Mouse (Mus musculus) midbrain, embryonic 13.5 days (tissue): ENCODE results near the gene Zfp113. TPM values are rescaled to one million over a fixed set of nuclear protein-coding genes. Genes with fewer than 3 reads are reported as not detected.

Source experiments
- ATAC-seq: fragments of 200-750 bp; cut with Nextera tagmentation; 2 replicates; pipeline ENCODE4 v1.8.0; 2017; ENCODE audit warnings: mild to moderate bottlenecking, moderate TSS enrichment, moderate library complexity
- H3K27ac ChIP-seq: fragments of 300-500 bp; sonication (generic); 2 replicates; pipeline ENCODE4 v1.5.1; 2015; ENCODE audit warnings: inconsistent platforms, mild to moderate bottlenecking, moderate library complexity
- H3K27me3 ChIP-seq: fragments of 300-500 bp; sonication (generic); 2 replicates; pipeline ENCODE4 v1.6.1; 2015; ENCODE audit warnings: mild to moderate bottlenecking, inconsistent platforms
- H3K36me3 ChIP-seq: fragments of 300-500 bp; sonication (generic); 2 replicates; pipeline ENCODE4 v1.6.1; 2015; ENCODE audit warnings: mild to moderate bottlenecking, inconsistent platforms
- H3K4me1 ChIP-seq: fragments of 300-500 bp; sonication (generic); replicated peaks from 2 replicates; pipeline ENCODE4 v1.6.1; 2015; ENCODE audit warnings: inconsistent platforms
- H3K4me2 ChIP-seq: fragments of 300-500 bp; sonication (generic); replicated peaks from 2 replicates; pipeline ENCODE4 v1.6.1; 2015; ENCODE audit warnings: moderate library complexity, mild to moderate bottlenecking, inconsistent platforms
- H3K4me3 ChIP-seq: fragments of 300-500 bp; sonication (generic); replicated peaks from 2 replicates; pipeline ENCODE4 v1.5.1; 2015; ENCODE audit warnings: mild to moderate bottlenecking, inconsistent platforms
- H3K9ac ChIP-seq: fragments of 300-500 bp; sonication (generic); replicated peaks from 2 replicates; pipeline ENCODE4 v1.6.1; 2015; ENCODE audit warnings: mild to moderate bottlenecking, inconsistent platforms
- H3K9me3 ChIP-seq: fragments of 300-500 bp; sonication (generic); 2 replicates; pipeline ENCODE4 v1.6.1; 2016; ENCODE audit warnings: mild to moderate bottlenecking, inconsistent platforms
- WGBS: fragments of 180-500 bp; shearing (Covaris S2); methylation state at CpG from one replicate; pipeline ENCODE4 v1.1.7; 2015; 5-methylcytosine and 5-hydroxymethylcytosine counted together
- polyA plus RNA-seq: library from polyadenylated mRNA; unstranded; fragments of >200 nt; fragmentation: Nextera tagmentation; extraction: Ambion mirVana; gene quantifications from 2 replicates; pipeline ENCODE4 v1.2.1, GENCODE M21; 2015

The Zfp113 gene
- polyA plus RNA-seq, 1 experiment from 2014 or later = 45.3 TPM

GRCm38 (mm10) chr5:138170936-138171561 lies 15.5 kb upstream of the Zfp113 start:
- Histone ChIP-seq H3K27me3 (no peaks in the 10 kb centered on the region), H3K9ac (peak overlapping the region; percentile 75), H3K36me3 (peaks cover 61% of the 10 kb centered on the region), H3K9me3 (no peaks in the 10 kb centered on the region), H3K4me2 (peak overlapping the region; percentile 95), H3K4me1 (peaks cover 44% of the 10 kb centered on the region), H3K27ac (peak overlapping the region; percentile 82), H3K4me3 (peak overlapping the region; percentile 81)
- under 1% methylated on average over 47 of the region's 47 CpGs for WGBS
- ATAC-seq = peak; percentile 89

DNA sequence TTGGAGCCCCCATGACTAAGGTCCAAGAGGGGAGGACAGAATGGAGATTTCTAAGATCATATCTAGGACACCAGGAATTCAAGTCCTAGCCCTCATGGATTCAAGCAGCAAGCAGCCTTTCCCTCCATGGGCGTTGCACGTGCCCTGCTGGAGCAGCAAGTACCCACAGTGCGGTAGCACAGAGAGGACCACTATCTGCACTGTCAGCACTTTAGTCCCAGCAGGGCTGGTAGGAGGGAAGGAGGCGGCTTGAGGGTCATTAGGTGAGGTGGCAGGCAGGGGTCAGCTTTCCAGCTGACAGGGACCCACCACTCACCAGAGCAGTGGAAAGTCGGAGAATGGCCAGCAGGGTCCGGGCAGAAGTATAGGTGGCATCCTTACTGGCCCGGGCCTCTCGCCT lies 10.1 kb upstream of the Zfp113 start:
- peaks cover 72% of the 10 kb centered on the region for H3K36me3 ChIP-seq
- H3K27ac ChIP-seq = no peak overlapping the region
- no peak overlapping the region for H3K4me2 ChIP-seq
- WGBS = 83% methylated on average over 8 of the region's 8 CpGs
- H3K9me3 ChIP-seq = no peaks in the 10 kb centered on the region
- H3K27me3 ChIP-seq = no peaks in the 10 kb centered on the region
- ATAC-seq = no peak
- H3K4me1 ChIP-seq = peaks cover 30% of the 10 kb centered on the region
- no peak overlapping the region for H3K4me3 ChIP-seq
- H3K9ac ChIP-seq = no peak overlapping the region

DNA sequence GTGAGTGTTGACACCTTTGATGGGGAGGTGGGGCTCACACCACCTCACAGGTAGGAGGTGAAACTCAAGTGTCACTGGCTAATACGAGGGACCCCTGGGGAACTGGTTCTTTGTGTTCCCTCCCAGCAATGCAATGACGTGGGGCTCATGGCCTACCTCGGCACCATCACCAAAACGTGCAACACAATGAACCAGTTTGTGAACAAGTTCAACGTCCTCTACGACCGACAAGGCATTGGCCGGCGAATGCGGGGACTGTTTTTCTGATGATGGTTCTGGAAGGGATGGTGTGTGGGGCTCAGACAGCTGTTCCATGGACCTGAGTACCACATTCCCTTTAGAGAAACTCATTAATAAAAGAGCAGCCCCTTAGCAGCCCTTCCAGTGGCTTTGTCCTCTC lies 8.1 kb upstream of the Zfp113 start:
- peaks cover 60% of the 10 kb centered on the region for H3K36me3 ChIP-seq
- H3K27me3 ChIP-seq = no peaks in the 10 kb centered on the region
- H3K9ac ChIP-seq = no peak overlapping the region
- 66% methylated on average over 10 of the region's 10 CpGs for WGBS
- no peak overlapping the region for H3K27ac ChIP-seq
- H3K4me3 ChIP-seq = no peak overlapping the region
- H3K4me1 ChIP-seq = peaks cover 19% of the 10 kb centered on the region
- no peaks in the 10 kb centered on the region for H3K9me3 ChIP-seq
- no peak for ATAC-seq
- H3K4me2 ChIP-seq = no peak overlapping the region

- Histone ChIP-seq H3K4me1 (peaks cover 18% of the 10 kb centered on the region), H3K27me3 (no peaks in the 10 kb centered on the region), H3K9me3 (no peaks in the 10 kb centered on the region), H3K4me2 (no peak overlapping the region), H3K4me3 (no peak overlapping the region; the same call in 1 of the 2 replicates), H3K36me3 (peaks cover 55% of the 10 kb centered on the region), H3K9ac (no peak overlapping the region), H3K27ac (no peak overlapping the region)
- ATAC-seq = no peak
- 79% methylated on average over 6 of the region's 6 CpGs for WGBS
These were observed 7.5 kb upstream of the Zfp113 start for GRCm38 (mm10) chr5:138163046-138163445.

- peak; percentile 98 for ATAC-seq
These were observed 5.5 kb upstream of the Zfp113 start, which contains the start of gene Cops6 for GRCm38 (mm10) chr5:138160842-138161665. Gene Cops6, plus strand, starts transcription at chr5:138161071.

GRCm38 (mm10) chr5:138160224-138160762 lies 4.7 kb upstream of the Zfp113 start:
- Histone ChIP-seq H3K4me2 (peak overlapping the region; percentile 74), H3K4me1 (peaks cover 18% of the 10 kb centered on the region), H3K9ac (peak overlapping the region; percentile 85), H3K27me3 (no peaks in the 10 kb centered on the region), H3K4me3 (peak overlapping the region; percentile 76), H3K27ac (peak overlapping the region; percentile 72; the same call in 1 of the 2 replicates), H3K36me3 (peaks cover 27% of the 10 kb centered on the region), H3K9me3 (no peaks in the 10 kb centered on the region)
- 68% methylated on average over 7 of the region's 7 CpGs for WGBS
- peak; percentile 1; the same call in 1 of the 2 replicates for ATAC-seq

More at GRCm38 (mm10) chr5:138160842-138161665, 5.5 kb upstream of the Zfp113 start, which contains the start of gene Cops6:
- 1% methylated on average over 42 of the region's 42 CpGs for WGBS
- Histone ChIP-seq H3K9me3 (no peaks in the 10 kb centered on the region), H3K4me1 (peaks cover 18% of the 10 kb centered on the region), H3K4me3 (peak within 1 kb of the TSS; percentile 76), H3K36me3 (peaks cover 35% of the 10 kb centered on the region), H3K9ac (peak within 1 kb of the TSS; percentile 85), H3K27me3 (no peaks in the 10 kb centered on the region), H3K4me2 (peak within 1 kb of the TSS; percentile 74), H3K27ac (peak within 1 kb of the TSS; percentile 72)

GRCm38 (mm10) chr5:138154390-138154789 lies 1.2 kb downstream of the Zfp113 start:
- Histone ChIP-seq H3K4me3 (peak overlapping the region; percentile 85), H3K4me1 (peaks cover 17% of the 10 kb centered on the region), H3K9ac (peak overlapping the region; percentile 96), H3K4me2 (peak overlapping the region; percentile 84), H3K36me3 (peaks cover 28% of the 10 kb centered on the region), H3K27ac (peak overlapping the region; percentile 98; the same call in 1 of the 2 replicates), H3K27me3 (no peaks in the 10 kb centered on the region), H3K9me3 (no peaks in the 10 kb centered on the region)
- WGBS = 93% methylated on average over 3 of the region's 3 CpGs
- no peak for ATAC-seq

DNA sequence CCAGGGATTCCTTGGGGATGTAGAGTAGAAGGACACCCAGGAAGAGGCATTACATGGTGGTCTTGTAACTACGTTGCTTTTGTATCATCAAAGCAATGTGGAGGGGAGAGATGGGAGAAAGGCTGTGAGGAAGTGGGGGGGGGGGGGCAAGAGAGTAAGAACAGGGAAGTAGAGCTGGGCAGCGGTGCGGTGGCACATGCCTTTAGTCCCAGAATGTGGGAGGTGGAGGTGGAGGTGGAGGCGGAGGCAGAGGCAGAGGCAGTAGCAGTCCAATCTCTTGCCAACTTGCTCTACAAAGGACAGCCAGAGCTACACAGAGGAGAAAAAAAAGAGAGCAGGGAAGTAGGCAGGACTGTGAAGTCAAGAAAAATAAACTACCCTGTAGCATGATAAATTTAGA lies 17.0 kb downstream of the Zfp113 start:
- H3K36me3 ChIP-seq = peaks cover 46% of the 10 kb centered on the region
- no peaks in the 10 kb centered on the region for H3K9me3 ChIP-seq
- no peak overlapping the region for H3K27ac ChIP-seq
- H3K4me3 ChIP-seq = no peak overlapping the region
- WGBS = 79% methylated on average over 4 of the region's 4 CpGs
- no peak overlapping the region for H3K9ac ChIP-seq
- H3K27me3 ChIP-seq = no peaks in the 10 kb centered on the region
- no peak overlapping the region for H3K4me2 ChIP-seq
- ATAC-seq = no peak
- H3K4me1 ChIP-seq = no peaks in the 10 kb centered on the region

DNA sequence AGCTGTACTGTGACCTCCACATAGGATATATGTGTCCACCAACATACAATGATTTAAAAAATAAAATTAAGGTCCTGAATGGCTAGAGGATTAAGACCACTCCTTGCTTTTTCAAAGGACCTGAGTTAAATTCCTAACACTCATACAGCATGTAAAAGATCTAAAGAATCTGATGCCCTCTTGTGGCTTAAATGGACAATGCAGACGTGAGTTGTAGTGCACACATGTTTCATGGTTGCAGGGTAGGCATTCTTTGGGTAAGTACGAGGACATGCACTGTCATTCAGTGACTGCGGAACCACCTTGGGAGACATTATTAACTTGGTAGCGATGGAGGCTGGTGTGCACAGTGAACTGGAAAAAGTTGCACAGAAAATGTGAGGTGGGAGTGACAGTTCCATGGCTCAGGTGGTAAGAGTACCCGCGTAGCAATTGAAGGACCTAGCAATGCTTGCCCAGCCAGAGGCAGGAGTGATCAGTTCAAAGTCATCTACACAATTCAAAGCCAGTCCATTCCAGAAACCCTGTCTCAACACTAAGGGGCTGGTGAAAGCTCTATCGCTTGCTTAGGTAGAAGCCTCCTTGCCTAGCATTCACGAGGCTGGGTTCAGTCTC lies 17.5 kb downstream of the Zfp113 start:
- Histone ChIP-seq H3K9me3 (no peaks in the 10 kb centered on the region), H3K4me1 (no peaks in the 10 kb centered on the region), H3K27ac (no peak overlapping the region), H3K27me3 (no peaks in the 10 kb centered on the region), H3K36me3 (peaks cover 46% of the 10 kb centered on the region), H3K9ac (no peak overlapping the region), H3K4me3 (no peak overlapping the region), H3K4me2 (no peak overlapping the region)
- WGBS = 65% methylated on average over 8 of the region's 8 CpGs
- ATAC-seq = no peak

- no peak overlapping the region for H3K27ac ChIP-seq
- no peaks in the 10 kb centered on the region for H3K9me3 ChIP-seq
- no peak overlapping the region for H3K4me2 ChIP-seq
- peaks cover 49% of the 10 kb centered on the region for H3K36me3 ChIP-seq
- 90% methylated on average over 4 of the region's 4 CpGs for WGBS
- no peak overlapping the region for H3K9ac ChIP-seq
- H3K4me1 ChIP-seq = no peaks in the 10 kb centered on the region
- no peak overlapping the region for H3K4me3 ChIP-seq
- no peak for ATAC-seq
- no peaks in the 10 kb centered on the region for H3K27me3 ChIP-seq
These were observed 18.3 kb downstream of the Zfp113 start for GRCm38 (mm10) chr5:138137257-138137656.

GRCm38 (mm10) chr5:138132425-138133064 lies 23.0 kb downstream of the Zfp113 start:
- Histone ChIP-seq H3K9me3 (no peaks in the 10 kb centered on the region), H3K36me3 (peaks cover 78% of the 10 kb centered on the region), H3K4me1 (no peaks in the 10 kb centered on the region), H3K4me3 (no peak overlapping the region), H3K9ac (no peak overlapping the region), H3K4me2 (no peak overlapping the region), H3K27me3 (no peaks in the 10 kb centered on the region), H3K27ac (no peak overlapping the region)
- 96% methylated on average over 5 of the region's 5 CpGs for WGBS
- no peak for ATAC-seq
